Mouse (Mus musculus) embryonic facial prominence, embryonic 13.5 days (tissue): Measurements from ENCODE around the gene Jpt1. TPM values are rescaled to one million over a fixed set of nuclear protein-coding genes. Genes with fewer than 3 reads are reported as not detected.
"Not testable (repeated sequence)": the region's sequence is repeated elsewhere in the genome, so short reads cannot be mapped to it uniquely, and the experiment has no call there.

Experiments used
- ATAC-seq: fragments of 200-750 bp; cut with Nextera tagmentation; 2 replicates; pipeline ENCODE4 v1.8.0; 2017; ENCODE audit warnings: low read depth; ENCODE audit not compliant: insufficient number of reproducible peaks, insufficient read depth, low FRiP score, low TSS enrichment
- H3K27ac ChIP-seq: fragments of 300-500 bp; sonication (generic); 2 replicates; pipeline ENCODE4 v1.5.1; 2015; ENCODE audit warnings: moderate library complexity, mild to moderate bottlenecking, inconsistent platforms
- H3K27me3 ChIP-seq: fragments of 300-500 bp; sonication (generic); 2 replicates; pipeline ENCODE4 v1.6.1; 2015; ENCODE audit warnings: mild to moderate bottlenecking, inconsistent platforms
- H3K36me3 ChIP-seq: fragments of 300-500 bp; sonication (generic); 2 replicates; pipeline ENCODE4 v1.6.1; 2015; ENCODE audit warnings: mild to moderate bottlenecking, inconsistent platforms
- H3K4me1 ChIP-seq: fragments of 300-500 bp; sonication (generic); 2 replicates; pipeline ENCODE4 v1.6.1; 2015; ENCODE audit warnings: inconsistent platforms
- H3K4me2 ChIP-seq: fragments of 300-500 bp; sonication (generic); 2 replicates; pipeline ENCODE4 v1.6.1; 2015; ENCODE audit warnings: moderate library complexity, mild to moderate bottlenecking, inconsistent platforms
- H3K4me3 ChIP-seq: fragments of 300-500 bp; sonication (generic); 2 replicates; pipeline ENCODE4 v1.5.1; 2015; ENCODE audit warnings: mild to moderate bottlenecking, inconsistent platforms
- H3K9ac ChIP-seq: fragments of 300-500 bp; sonication (generic); 2 replicates; pipeline ENCODE4 v1.6.1; 2015; ENCODE audit warnings: mild to moderate bottlenecking, inconsistent platforms
- H3K9me3 ChIP-seq: fragments of 300-500 bp; sonication (generic); 2 replicates; pipeline ENCODE4 v1.6.1; 2016; ENCODE audit warnings: inconsistent platforms
- WGBS: fragments of 180-500 bp; shearing (Covaris S2); methylation state at CpG from one replicate; pipeline ENCODE4 v1.1.7; 2015; ENCODE audit warnings: mixed read lengths; 5-methylcytosine and 5-hydroxymethylcytosine counted together
- polyA plus RNA-seq: library from polyadenylated mRNA; unstranded; fragments of >200 nt; fragmentation: Nextera tagmentation; extraction: Ambion mirVana; gene quantifications from 2 replicates; pipeline ENCODE4 v1.2.1, GENCODE M21; 2015

Gene Jpt1
- polyA plus RNA-seq = 566 and 584 TPM in 2 replicates

- peak within 1 kb of the TSS; percentile 95 for H3K4me3 ChIP-seq
- H3K9ac ChIP-seq = peak within 1 kb of the TSS; percentile 98
- H3K4me2 ChIP-seq = peak within 1 kb of the TSS; percentile 94
- H3K9me3 ChIP-seq = no peaks in the 10 kb centered on the region
- H3K4me1 ChIP-seq = peaks cover 38% of the 10 kb centered on the region
- ATAC-seq = peak; percentile 95
- peak within 1 kb of the TSS; percentile 85 for H3K27ac ChIP-seq
- WGBS = under 1% methylated on average over 24 of the region's 24 CpGs
- no peaks in the 10 kb centered on the region for H3K27me3 ChIP-seq
- no peaks in the 10 kb centered on the region for H3K36me3 ChIP-seq
Observed at GRCm38 (mm10) chr11:115514238-115514663, at the start of gene Jpt1. TSS of gene Jpt1 (minus strand) at chr11:115514387.

DNA sequence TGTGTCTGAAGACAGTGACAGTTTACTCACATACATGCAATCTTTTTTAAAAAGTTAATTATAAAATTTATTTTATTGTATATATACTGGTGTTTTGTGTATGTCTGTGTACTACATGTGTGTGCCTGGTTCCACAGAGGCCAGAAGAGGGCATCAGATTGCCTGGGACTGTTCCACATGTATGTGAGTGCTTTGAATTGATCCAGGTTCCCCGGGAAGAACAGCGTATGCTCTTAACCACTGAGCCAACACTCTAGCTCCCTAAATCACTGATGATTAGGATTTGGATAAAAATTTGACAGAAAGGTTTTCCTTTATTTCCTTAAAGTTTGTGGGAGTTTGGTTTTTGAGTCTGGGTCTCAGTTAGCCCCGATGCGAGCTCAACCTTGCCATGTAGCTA is 49.2 kb upstream of the Jpt1 start:
- peak overlapping the region; percentile 88 for H3K9ac ChIP-seq
- no peak for ATAC-seq
- H3K27me3 ChIP-seq = no peaks in the 10 kb centered on the region
- peak overlapping the region; percentile 87 for H3K27ac ChIP-seq
- H3K36me3 ChIP-seq = peaks cover 24% of the 10 kb centered on the region
- peak overlapping the region; percentile 85 for H3K4me2 ChIP-seq
- WGBS = 39% methylated on average over 4 of the region's 4 CpGs
- H3K4me3 ChIP-seq = peak overlapping the region; percentile 88
- H3K4me1 ChIP-seq = peaks cover 15% of the 10 kb centered on the region
- H3K9me3 ChIP-seq = no peaks in the 10 kb centered on the region

GRCm38 (mm10) chr11:115555717-115556116 is 41.5 kb upstream of the Jpt1 start:
- H3K9me3 ChIP-seq = no peaks in the 10 kb centered on the region
- H3K4me1 ChIP-seq = no peaks in the 10 kb centered on the region
- no peak overlapping the region for H3K4me3 ChIP-seq
- H3K27ac ChIP-seq = no peak overlapping the region
- no peak overlapping the region for H3K4me2 ChIP-seq
- WGBS = 79% methylated on average over 17 of the region's 17 CpGs
- no peaks in the 10 kb centered on the region for H3K36me3 ChIP-seq
- no peak overlapping the region for H3K9ac ChIP-seq
- no peak for ATAC-seq
- no peaks in the 10 kb centered on the region for H3K27me3 ChIP-seq

GRCm38 (mm10) chr11:115552783-115553182 is 38.6 kb upstream of the Jpt1 start:
- ATAC-seq = no peak
- H3K36me3 ChIP-seq = no peaks in the 10 kb centered on the region
- H3K9me3 ChIP-seq = no peaks in the 10 kb centered on the region
- H3K4me3 ChIP-seq = no peak overlapping the region
- 58% methylated on average over 4 of the region's 4 CpGs for WGBS
- no peak overlapping the region for H3K4me2 ChIP-seq
- no peak overlapping the region for H3K9ac ChIP-seq
- no peak overlapping the region for H3K27ac ChIP-seq
- no peaks in the 10 kb centered on the region for H3K27me3 ChIP-seq
- H3K4me1 ChIP-seq = no peaks in the 10 kb centered on the region

DNA sequence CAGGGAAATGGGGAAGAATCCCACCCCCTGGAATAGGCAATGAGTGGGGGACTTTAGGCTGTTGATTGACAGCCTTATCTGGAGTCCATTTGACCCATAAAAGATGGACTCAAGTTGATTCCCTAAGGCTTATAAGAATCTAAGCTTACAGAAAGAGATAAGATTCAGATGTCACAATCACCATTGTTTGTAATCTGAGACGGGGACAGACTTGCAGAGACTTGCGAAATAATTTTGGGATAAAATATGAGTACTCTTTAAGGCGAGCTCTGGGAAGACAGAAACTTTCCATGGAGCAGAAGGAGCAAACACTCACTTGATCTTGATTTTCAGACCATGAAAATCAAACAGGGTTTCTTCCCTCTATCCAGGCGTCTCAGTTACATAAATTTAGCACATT is 29.4 kb upstream of the Jpt1 start:
- no peak for ATAC-seq
- H3K4me3 ChIP-seq = no peak overlapping the region
- H3K36me3 ChIP-seq = no peaks in the 10 kb centered on the region
- 63% methylated on average over 4 of the region's 4 CpGs for WGBS
- 0 out of 2 replicates have a peak, but pooled peaks cover 5% of the 10 kb centered on the region for H3K27me3 ChIP-seq
- no peaks in the 10 kb centered on the region for H3K4me1 ChIP-seq
- H3K9me3 ChIP-seq = no peaks in the 10 kb centered on the region
- no peak overlapping the region for H3K27ac ChIP-seq
- no peak overlapping the region for H3K4me2 ChIP-seq
- no peak overlapping the region for H3K9ac ChIP-seq

GRCm38 (mm10) chr11:115538045-115538444 is 23.9 kb upstream of the Jpt1 start:
- peaks cover 12% of the 10 kb centered on the region for H3K36me3 ChIP-seq
- 61% methylated on average over 2 of the region's 2 CpGs for WGBS
- peaks cover 16% of the 10 kb centered on the region for H3K4me1 ChIP-seq
- H3K27ac ChIP-seq = no peak overlapping the region
- H3K4me3 ChIP-seq = no peak overlapping the region
- no peak for ATAC-seq
- H3K9me3 ChIP-seq = no peaks in the 10 kb centered on the region
- H3K9ac ChIP-seq = no peak overlapping the region
- no peak overlapping the region for H3K4me2 ChIP-seq
- no peaks in the 10 kb centered on the region for H3K27me3 ChIP-seq

- H3K27me3 ChIP-seq = no peaks in the 10 kb centered on the region
- 86% methylated on average over 10 of the region's 10 CpGs for WGBS
- H3K9me3 ChIP-seq = no peaks in the 10 kb centered on the region
- H3K9ac ChIP-seq = no peak overlapping the region; the same call in 1 of the 2 replicates
- peak overlapping the region; percentile 82 for H3K4me2 ChIP-seq
- peaks cover 23% of the 10 kb centered on the region for H3K36me3 ChIP-seq
- H3K4me3 ChIP-seq = peak overlapping the region; percentile 95
- H3K4me1 ChIP-seq = peaks cover 16% of the 10 kb centered on the region
- peak overlapping the region; percentile 100 for H3K27ac ChIP-seq
- ATAC-seq = no peak
Observed at GRCm38 (mm10) chr11:115536856-115537568, 22.8 kb upstream of the Jpt1 start.

DNA sequence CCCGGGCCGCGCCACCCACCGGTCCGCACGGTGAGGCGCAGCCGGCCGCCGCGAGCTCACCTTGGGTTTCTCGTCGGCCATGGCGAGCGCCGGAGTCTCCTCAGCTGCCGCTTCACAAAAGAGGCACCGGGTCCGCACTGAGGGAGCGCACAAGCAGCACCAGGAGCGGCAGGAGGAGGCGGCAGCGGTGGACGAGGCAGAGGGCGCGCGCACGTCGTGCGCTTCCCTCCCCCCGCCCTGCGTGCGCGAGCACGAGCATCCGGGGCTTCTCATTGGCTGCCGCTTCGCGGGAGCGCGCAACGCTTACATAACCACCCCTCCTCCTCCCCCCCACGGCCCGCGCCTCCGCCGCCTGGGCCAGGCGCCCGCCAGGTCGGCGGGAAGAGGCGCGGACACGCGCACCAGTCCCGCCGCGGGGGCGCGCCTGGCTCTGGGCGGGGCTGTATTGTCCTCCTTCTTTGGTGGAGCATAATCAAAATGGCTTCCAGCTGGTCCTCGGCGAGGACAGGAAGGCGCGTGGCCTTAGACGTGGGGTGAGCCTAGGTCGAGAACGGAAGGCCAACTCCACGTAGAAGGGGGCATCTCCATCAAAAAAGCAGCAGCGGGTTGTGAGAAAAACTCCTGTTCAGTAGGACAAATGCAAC is 22.0 kb upstream of the Jpt1 start, which contains the start of gene Sumo2:
Gene Sumo2 (minus strand): TSS at position 239 of the 644 bp plus-strand sequence.
- H3K4me2 ChIP-seq = peak within 1 kb of the TSS; percentile 82
- H3K9ac ChIP-seq = peak within 1 kb of the TSS; percentile 98
- H3K4me3 ChIP-seq = peak within 1 kb of the TSS; percentile 95
- H3K4me1 ChIP-seq = peaks cover 16% of the 10 kb centered on the region
- H3K27me3 ChIP-seq = no peaks in the 10 kb centered on the region
- peak; percentile 86 for ATAC-seq
- no peaks in the 10 kb centered on the region for H3K9me3 ChIP-seq
- H3K27ac ChIP-seq = peak within 1 kb of the TSS; percentile 100
- peaks cover 31% of the 10 kb centered on the region for H3K36me3 ChIP-seq
- WGBS = under 1% methylated on average over 41 of the region's 70 CpGs

GRCm38 (mm10) chr11:115535401-115536037 is 21.3 kb upstream of the Jpt1 start:
- peak overlapping the region; percentile 82 for H3K4me2 ChIP-seq
- no peaks in the 10 kb centered on the region for H3K9me3 ChIP-seq
- peak; percentile 48 for ATAC-seq
- H3K4me3 ChIP-seq = peak overlapping the region; percentile 95
- peak overlapping the region; percentile 100 for H3K27ac ChIP-seq
- H3K36me3 ChIP-seq = peaks cover 34% of the 10 kb centered on the region
- H3K4me1 ChIP-seq = peaks cover 16% of the 10 kb centered on the region
- under 1% methylated on average over 79 of the region's 84 CpGs for WGBS
- peak overlapping the region; percentile 98 for H3K9ac ChIP-seq
- no peaks in the 10 kb centered on the region for H3K27me3 ChIP-seq

DNA sequence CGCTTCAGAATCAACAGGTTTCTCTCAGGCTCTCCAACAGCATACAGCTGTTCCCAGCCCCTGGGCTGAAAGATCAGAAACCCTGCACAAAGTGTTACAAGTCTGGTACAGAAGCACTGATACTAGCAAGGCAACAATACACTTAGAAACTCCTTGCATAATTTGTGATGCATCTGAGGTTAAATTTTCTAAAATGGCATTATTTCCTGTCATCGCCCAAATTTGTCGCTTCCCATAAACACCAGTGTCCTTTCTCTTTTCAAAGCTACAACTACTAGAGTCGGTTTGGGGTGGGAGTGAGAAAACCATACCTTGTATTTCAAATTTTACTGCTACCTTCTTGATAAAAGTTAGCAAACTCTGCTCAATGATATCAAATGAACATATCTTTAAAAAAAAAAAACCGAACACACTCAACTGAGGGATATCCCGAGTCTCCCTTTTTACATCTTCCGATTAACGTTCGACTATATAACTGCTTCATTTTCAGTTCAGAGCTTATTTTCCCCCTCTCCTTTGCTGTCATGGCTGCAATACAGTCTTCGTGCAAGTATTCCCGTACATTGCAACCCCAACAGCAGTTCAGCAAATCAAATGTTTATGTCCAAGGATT is 20.7 kb upstream of the Jpt1 start:
- Histone ChIP-seq H3K27me3 (no peaks in the 10 kb centered on the region), H3K4me3 (peak overlapping the region; percentile 95), H3K4me1 (peaks cover 16% of the 10 kb centered on the region), H3K4me2 (peak overlapping the region; percentile 82), H3K36me3 (peaks cover 40% of the 10 kb centered on the region), H3K9ac (peak overlapping the region; percentile 98), H3K27ac (peak overlapping the region; percentile 100), H3K9me3 (no peaks in the 10 kb centered on the region)
- 5% methylated on average over 11 of the region's 11 CpGs for WGBS
- no peak for ATAC-seq

DNA sequence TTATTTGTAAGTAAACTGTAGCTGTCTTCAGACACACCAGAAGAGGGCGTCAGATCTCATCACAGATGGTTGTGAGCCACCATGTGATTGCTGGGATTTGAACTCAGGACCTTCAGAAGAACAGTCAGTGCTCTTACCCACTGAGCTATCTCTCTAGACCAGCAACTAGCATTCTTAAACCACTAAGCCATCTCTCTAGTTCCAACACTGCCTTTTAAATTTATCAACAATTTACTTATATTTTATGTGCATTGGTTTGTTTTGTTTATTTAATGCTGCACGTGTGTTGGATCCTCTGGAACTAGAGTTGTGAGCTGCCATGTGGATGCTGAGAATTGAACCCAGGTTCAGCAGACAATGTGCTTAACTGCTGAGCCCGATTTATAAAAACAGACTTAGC is 12.3 kb upstream of the Jpt1 start:
- not testable (repeated sequence) for H3K9me3 ChIP-seq, H3K4me2 ChIP-seq, H3K4me3 ChIP-seq, H3K27me3 ChIP-seq, H3K27ac ChIP-seq, H3K9ac ChIP-seq, H3K4me1 ChIP-seq, ATAC-seq
- H3K36me3 ChIP-seq = peaks cover 78% of the 10 kb centered on the region
- 82% methylated on average over 3 of the region's 3 CpGs for WGBS
